Mouse (Mus musculus) intestine, embryonic 16.5 days (tissue): ENCODE data around the gene Tm9sf3. TPM values are rescaled to one million over a fixed set of nuclear protein-coding genes. Genes with fewer than 3 reads are reported as not detected.
"Not testable (repeated sequence)": the region's sequence is repeated elsewhere in the genome, so short reads cannot be mapped to it uniquely, and the experiment has no call there.

Source experiments
- ATAC-seq: fragments of 200-750 bp; cut with Nextera tagmentation; 2 replicates; pipeline ENCODE4 v1.8.0; 2017; ENCODE audit warnings: moderate TSS enrichment, moderate library complexity
- H3K27ac ChIP-seq: fragments of 300-500 bp; sonication (generic); 2 replicates; pipeline ENCODE4 v1.5.1; 2014; ENCODE audit warnings: mild to moderate bottlenecking, low read length
- H3K27me3 ChIP-seq: fragments of 300-500 bp; sonication (generic); replicated peaks from 2 replicates; pipeline ENCODE4 v1.6.1; 2014; ENCODE audit warnings: low read length, control low read depth, mixed read lengths; ENCODE audit not compliant: control insufficient read depth, insufficient read depth
- H3K36me3 ChIP-seq: fragments of 300-500 bp; sonication (generic); 2 replicates; pipeline ENCODE4 v1.6.1; 2014; ENCODE audit warnings: low read length, control low read depth; ENCODE audit not compliant: control insufficient read depth, insufficient read depth
- H3K4me1 ChIP-seq: fragments of 300-500 bp; sonication (generic); 2 replicates; pipeline ENCODE4 v1.6.1; 2014; ENCODE audit warnings: low read length, control low read depth, mixed read lengths; ENCODE audit not compliant: control insufficient read depth, insufficient read depth
- H3K4me2 ChIP-seq: fragments of 300-500 bp; sonication (generic); 2 replicates; pipeline ENCODE4 v1.6.1; 2014; ENCODE audit warnings: low read depth, low read length, control low read depth
- H3K4me3 ChIP-seq: fragments of 300-500 bp; sonication (generic); 2 replicates; pipeline ENCODE4 v1.5.1; 2014; ENCODE audit warnings: mild to moderate bottlenecking, low read length
- H3K9ac ChIP-seq: fragments of 300-500 bp; sonication (generic); 2 replicates; pipeline ENCODE4 v1.6.1; 2014; ENCODE audit warnings: low read depth, low read length
- H3K9me3 ChIP-seq: fragments of 300-500 bp; sonication (generic); 2 replicates; pipeline ENCODE4 v1.6.1; 2016; ENCODE audit warnings: low read length, control low read depth; ENCODE audit not compliant: control insufficient read depth
- WGBS: fragments of 180-500 bp; shearing (Covaris S2); extraction: QIAGEN DNeasy Blood & Tissue Kit; methylation state at CpG from one replicate; pipeline ENCODE4 v1.1.7; 2014; 5-methylcytosine and 5-hydroxymethylcytosine counted together
- polyA plus RNA-seq: library from polyadenylated mRNA; unstranded; fragments of >200 nt; fragmentation: Nextera tagmentation; extraction: Ambion mirVana; gene quantifications from 2 replicates; pipeline ENCODE4 v1.2.1, GENCODE M21; 2015

Gene Tm9sf3
- polyA plus RNA-seq: 130 and 138 TPM in 2 replicates

DNA sequence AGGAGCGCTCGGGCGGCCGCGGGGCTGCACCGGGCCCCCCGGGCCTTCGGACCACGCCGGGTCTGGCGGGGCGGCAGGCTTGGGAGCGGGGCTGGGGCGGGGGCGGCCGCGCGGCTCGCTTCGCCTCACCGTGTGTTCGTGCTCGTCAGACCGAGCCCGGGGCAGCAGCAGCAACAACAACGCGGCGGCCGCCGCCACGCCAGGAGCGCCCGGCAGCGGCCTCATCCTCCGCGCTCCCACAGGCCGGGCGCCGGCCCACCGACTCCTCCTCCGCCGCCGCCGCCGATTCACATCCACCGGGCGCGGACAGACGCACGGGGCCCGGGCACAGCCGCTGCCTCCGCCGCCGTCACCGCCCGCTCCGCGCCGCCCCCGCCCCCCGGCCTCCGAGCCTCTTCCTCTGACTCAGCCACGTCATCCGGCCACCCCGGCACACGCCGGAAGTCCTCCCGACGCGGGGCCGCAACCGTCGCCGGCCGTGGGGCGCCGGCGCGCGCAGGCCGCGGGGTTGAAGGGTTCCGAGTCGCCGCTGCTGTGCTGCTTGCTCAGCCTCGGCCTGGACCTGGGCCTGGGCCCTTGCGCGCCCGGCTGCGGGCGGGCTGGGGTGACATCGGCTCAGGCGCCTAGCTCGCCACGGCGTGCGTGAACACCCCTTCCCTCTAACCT, at the start of gene Tm9sf3:
Gene Tm9sf3, minus strand, starts transcription at position 368 of the 666 bp plus-strand sequence.
- WGBS: under 1% methylated on average over 72 of the region's 98 CpGs

DNA sequence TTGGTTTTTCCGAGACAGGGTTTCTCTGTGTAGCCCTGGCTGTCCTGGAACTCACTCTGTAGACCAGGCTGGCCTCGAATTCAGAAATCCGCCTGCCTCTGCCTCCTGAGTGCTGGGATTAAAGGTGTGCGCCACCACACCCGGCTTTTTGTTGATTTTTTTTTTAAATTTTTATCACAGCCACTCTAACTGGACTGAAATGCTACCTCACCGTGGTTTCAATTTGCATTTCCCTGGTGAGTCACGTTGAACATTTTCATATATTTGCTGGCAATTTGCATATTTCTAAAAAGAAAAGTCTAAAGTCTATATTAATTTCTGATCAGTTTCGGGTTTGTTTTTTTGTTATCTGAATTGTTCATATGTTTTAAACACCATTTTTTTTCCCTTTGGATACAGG, 48.8 kb upstream of the Tm9sf3 start:
- not testable (repeated sequence) for ATAC-seq, H3K4me2 ChIP-seq, H3K36me3 ChIP-seq, H3K4me3 ChIP-seq, H3K9ac ChIP-seq, H3K4me1 ChIP-seq, H3K27me3 ChIP-seq, H3K27ac ChIP-seq, H3K9me3 ChIP-seq
- 89% methylated on average over 8 of the region's 8 CpGs for WGBS

More for the DNA sequence above, at the start of gene Tm9sf3:
- Histone ChIP-seq H3K27ac (peak within 1 kb of the TSS; percentile 98), H3K9me3 (no peaks in the 10 kb centered on the region), H3K4me1 (peaks cover 27% of the 10 kb centered on the region), H3K9ac (peak within 1 kb of the TSS; percentile 96), H3K4me3 (peak within 1 kb of the TSS; percentile 95), H3K36me3 (no peaks in the 10 kb centered on the region), H3K4me2 (peak within 1 kb of the TSS; percentile 60), H3K27me3 (no peaks in the 10 kb centered on the region)
- ATAC-seq: peak; percentile 91

DNA sequence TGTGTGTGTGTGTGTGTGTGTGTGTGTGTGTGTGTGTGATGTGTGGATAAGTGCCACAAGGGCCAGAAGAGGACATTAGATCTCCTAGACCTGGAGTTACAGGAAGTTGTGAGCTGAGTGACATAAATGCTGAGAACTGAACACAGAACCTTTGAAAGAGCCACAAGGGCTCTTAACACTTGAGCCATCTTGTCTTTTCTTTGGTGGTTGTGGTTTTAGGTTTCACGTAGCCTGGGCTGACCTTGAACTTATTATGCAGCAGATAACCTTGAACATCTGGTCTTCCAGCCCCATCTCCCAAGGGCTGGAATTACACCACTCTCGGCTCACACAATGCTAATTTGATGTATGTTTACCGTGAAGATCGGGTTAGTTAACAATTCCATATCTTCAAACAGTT, 48.2 kb upstream of the Tm9sf3 start:
- no peak overlapping the region for H3K4me2 ChIP-seq
- H3K27me3 ChIP-seq: no peaks in the 10 kb centered on the region; the same call in 1 of the 2 replicates
- H3K4me1 ChIP-seq: no peaks in the 10 kb centered on the region; the same call in 1 of the 2 replicates
- no peak overlapping the region for H3K4me3 ChIP-seq
- H3K27ac ChIP-seq: no peak overlapping the region
- ATAC-seq: no peak
- 78% methylated on average over 4 of the region's 4 CpGs for WGBS
- H3K36me3 ChIP-seq: no peaks in the 10 kb centered on the region
- no peaks in the 10 kb centered on the region for H3K9me3 ChIP-seq
- no peak overlapping the region for H3K9ac ChIP-seq

DNA sequence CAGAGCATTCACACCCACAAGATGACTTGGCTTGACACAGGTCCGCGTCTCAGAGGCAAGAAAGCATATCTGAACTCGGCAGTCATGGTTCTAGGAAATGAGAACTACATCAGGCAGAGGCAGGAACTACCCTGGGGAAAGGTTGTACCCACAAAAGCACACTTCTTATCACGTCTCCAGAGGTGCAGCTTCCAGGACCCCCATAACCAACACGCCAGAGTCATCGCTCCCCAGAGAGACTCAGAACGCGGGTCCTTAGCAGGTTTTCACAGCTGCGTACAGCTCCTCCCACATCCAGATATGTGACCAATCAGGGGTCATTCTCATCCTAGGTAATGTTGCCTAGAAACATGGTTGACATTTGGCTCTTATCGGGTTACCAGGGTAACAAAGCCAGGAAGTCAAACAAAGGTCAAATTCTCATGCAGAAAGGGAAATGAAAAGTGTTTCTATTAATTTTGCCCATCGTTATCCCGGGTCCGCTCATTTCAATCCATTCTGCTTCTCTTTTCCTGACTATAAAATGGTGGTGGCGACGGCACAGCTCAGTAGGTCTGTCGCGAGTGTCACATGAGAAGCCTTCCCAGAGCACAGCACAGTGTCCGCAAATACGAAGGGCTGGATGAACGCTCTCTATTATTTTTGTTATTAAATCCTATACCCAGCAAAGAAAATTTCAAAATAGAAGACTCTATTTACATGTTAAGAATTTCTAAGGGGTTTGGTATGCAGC, 47.3 kb upstream of the Tm9sf3 start:
- WGBS: 14% methylated on average over 20 of the region's 20 CpGs
- Histone ChIP-seq H3K9ac (no peak overlapping the region), H3K4me1 (no peaks in the 10 kb centered on the region; the same call in 1 of the 2 replicates), H3K36me3 (no peaks in the 10 kb centered on the region), H3K4me2 (peak overlapping the region; percentile 64), H3K27me3 (no peaks in the 10 kb centered on the region; the same call in 1 of the 2 replicates), H3K4me3 (peak overlapping the region; percentile 26), H3K27ac (no peak overlapping the region), H3K9me3 (no peaks in the 10 kb centered on the region)
- ATAC-seq: peak; percentile 93

DNA sequence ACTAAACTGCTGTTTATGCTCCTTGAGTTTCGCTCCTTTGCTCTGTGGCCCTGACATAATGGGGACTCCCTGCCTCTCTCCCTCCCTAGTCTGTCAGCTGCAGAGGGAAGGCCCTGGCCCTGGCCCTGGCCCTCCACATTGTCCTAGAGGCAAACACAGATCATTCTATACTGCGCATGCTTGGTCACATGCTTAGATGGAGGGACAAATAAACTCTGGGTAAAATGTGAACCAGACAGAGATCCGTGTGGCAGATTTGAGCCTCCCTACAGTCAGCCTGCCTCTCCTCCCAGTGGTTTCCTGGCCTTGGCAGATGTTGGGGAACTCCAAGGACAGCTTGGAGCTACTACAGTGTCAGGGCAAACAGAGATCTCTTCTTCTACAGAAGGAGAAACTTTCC, 40.1 kb upstream of the Tm9sf3 start:
- peak; percentile 28; the same call in 1 of the 2 replicates for ATAC-seq
- Histone ChIP-seq H3K4me2 (no peak overlapping the region), H3K27ac (0 out of 2 replicates have a peak overlapping the region, but pooled peaks have one; percentile 15)

DNA sequence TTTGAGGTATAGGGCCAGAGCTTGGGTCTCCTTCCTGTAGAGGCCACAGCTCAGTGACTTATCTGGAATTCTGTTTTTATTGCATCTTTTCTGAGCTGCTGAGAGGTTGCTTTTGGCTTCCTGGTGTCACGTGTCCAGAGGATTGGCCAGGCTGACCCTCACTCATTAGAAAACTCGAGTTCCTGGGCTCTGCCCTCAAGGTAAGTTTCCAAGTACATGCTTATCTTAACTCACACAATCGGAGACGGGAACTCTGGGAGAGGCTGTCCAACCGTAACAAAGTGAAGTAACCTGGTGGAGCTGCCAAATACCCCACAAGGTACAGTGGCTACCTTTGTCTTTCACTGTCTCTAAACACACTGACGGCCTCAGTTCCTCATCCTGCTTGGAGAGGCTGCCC, 39.6 kb upstream of the Tm9sf3 start:
- H3K9ac ChIP-seq: no peak overlapping the region
- no peaks in the 10 kb centered on the region for H3K27me3 ChIP-seq
- H3K4me3 ChIP-seq: no peak overlapping the region
- 0 out of 2 replicates have a peak overlapping the region, but pooled peaks have one; percentile 15 for H3K27ac ChIP-seq
- no peaks in the 10 kb centered on the region for H3K9me3 ChIP-seq
- no peak overlapping the region for H3K4me2 ChIP-seq
- H3K36me3 ChIP-seq: no peaks in the 10 kb centered on the region
- peak; percentile 44 for ATAC-seq
- no peaks in the 10 kb centered on the region for H3K4me1 ChIP-seq
- 46% methylated on average over 6 of the region's 6 CpGs for WGBS

More for the DNA sequence above, 40.1 kb upstream of the Tm9sf3 start:
- no peak overlapping the region for H3K9ac ChIP-seq
- no peaks in the 10 kb centered on the region for H3K36me3 ChIP-seq
- no peaks in the 10 kb centered on the region for H3K4me1 ChIP-seq
- WGBS: 55% methylated on average over 3 of the region's 3 CpGs
- H3K9me3 ChIP-seq: no peaks in the 10 kb centered on the region
- no peak overlapping the region for H3K4me3 ChIP-seq
- H3K27me3 ChIP-seq: no peaks in the 10 kb centered on the region

DNA sequence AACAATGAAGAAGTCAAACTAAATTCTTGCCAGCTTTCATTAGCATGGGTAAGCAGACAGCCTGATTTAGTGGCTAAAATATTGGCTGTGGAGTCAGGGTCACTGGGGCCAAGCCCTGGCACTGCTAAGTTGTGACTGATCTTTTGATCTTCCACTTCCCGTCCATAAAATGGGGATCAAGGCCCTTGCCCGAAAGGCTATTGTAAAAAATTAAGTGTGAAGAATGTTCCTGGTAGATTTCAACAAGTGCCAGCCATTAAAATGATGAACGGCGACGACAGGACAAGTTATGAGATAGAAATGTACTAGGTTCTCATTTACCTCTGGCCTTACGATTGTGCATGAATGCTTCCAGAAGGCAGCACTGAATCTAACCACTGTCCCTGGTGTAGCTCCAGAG, 38.1 kb upstream of the Tm9sf3 start:
- Histone ChIP-seq H3K36me3 (no peaks in the 10 kb centered on the region), H3K9ac (no peak overlapping the region), H3K4me2 (no peak overlapping the region), H3K4me3 (no peak overlapping the region), H3K27ac (no peak overlapping the region), H3K4me1 (no peaks in the 10 kb centered on the region), H3K9me3 (no peaks in the 10 kb centered on the region), H3K27me3 (no peaks in the 10 kb centered on the region)
- ATAC-seq: no peak
- WGBS: 65% methylated on average over 6 of the region's 6 CpGs

DNA sequence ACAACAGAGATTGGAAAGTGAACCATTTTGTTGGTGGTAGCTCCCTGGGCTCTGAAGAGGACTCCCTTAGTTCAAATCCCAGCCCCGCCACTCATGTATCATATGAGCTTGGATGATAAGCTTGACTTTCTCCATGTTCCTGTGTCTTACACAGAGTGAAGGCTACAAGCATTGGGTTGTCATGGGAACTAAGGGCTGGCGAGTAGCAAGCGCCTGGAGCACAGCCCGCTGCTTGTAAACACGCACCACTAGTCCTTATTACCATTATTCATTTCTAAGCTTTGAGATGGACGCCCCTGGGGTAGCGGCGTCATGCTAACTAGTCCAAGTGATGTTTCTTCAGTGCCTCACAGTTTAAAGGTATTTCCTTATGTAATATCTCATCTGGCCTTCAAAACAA, 35.6 kb upstream of the Tm9sf3 start:
- no peak overlapping the region for H3K27ac ChIP-seq
- H3K9me3 ChIP-seq: no peaks in the 10 kb centered on the region
- WGBS: 80% methylated on average over 8 of the region's 8 CpGs
- no peak overlapping the region for H3K4me3 ChIP-seq
- no peak overlapping the region for H3K4me2 ChIP-seq
- no peaks in the 10 kb centered on the region for H3K27me3 ChIP-seq
- H3K4me1 ChIP-seq: no peaks in the 10 kb centered on the region
- no peak overlapping the region for H3K9ac ChIP-seq
- ATAC-seq: no peak
- H3K36me3 ChIP-seq: no peaks in the 10 kb centered on the region

DNA sequence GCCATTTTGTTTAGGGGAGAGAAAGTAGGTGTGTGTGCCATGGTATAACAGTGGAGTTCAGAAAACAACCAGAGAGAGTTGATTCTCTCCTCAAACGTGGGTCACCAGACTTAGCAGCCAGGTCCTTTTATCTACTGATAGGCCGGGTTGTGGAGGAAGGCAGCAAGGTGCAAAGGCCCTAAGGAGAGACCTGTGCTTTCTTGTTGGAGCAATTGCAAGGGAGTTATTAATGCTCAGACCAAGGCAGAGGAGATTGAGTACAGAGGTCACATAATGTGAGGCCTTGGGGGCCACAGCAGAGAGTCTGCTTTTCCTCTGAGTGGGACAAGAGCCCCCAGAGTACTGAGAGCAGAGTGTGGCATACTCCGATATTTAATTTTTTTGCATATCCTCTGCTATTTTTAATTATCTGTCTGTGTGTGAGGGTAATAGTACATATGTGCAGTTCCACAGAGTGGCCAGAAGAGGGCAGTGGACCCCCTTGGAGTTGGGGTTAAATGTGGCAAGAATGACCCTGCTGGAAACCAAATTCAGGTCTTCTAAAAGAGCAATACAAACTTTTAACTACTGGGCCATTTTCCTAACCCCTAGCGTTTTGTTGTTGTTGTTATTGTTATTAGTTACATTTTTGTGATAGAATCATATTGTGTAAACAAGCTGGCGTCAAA, 27.3 kb upstream of the Tm9sf3 start:
- H3K4me1 ChIP-seq: peaks cover 3% of the 10 kb centered on the region; the same call in 1 of the 2 replicates
- no peaks in the 10 kb centered on the region for H3K36me3 ChIP-seq
- WGBS: 56% methylated on average over 5 of the region's 5 CpGs
- peak; percentile 51 for ATAC-seq
- H3K9ac ChIP-seq: no peak overlapping the region
- H3K4me3 ChIP-seq: no peak overlapping the region
- H3K27ac ChIP-seq: 0 out of 2 replicates have a peak overlapping the region, but pooled peaks have one; percentile 0
- no peak overlapping the region for H3K4me2 ChIP-seq
- H3K27me3 ChIP-seq: no peaks in the 10 kb centered on the region
- no peaks in the 10 kb centered on the region for H3K9me3 ChIP-seq
